Mouse (Mus musculus) retina, adult 2 months (tissue): ENCODE data around the gene Gm49711.

ENCODE experiments used
- DNase-seq: peaks from one replicate; pipeline ENCODE4 v3.0.0-alpha.2; 2012; ENCODE audit warnings: low read depth, low spot score

The Gm49711 gene

GRCm38 (mm10) chr16:92120899-92121531 lies 62.9 kb downstream of the Gm49711 start:
- no peak for DNase-seq

- no peak for DNase-seq
Observed at GRCm38 (mm10) chr16:92127226-92127625, 69.1 kb downstream of the Gm49711 start.

- no peak for DNase-seq
Observed at GRCm38 (mm10) chr16:92127666-92128065, 69.5 kb downstream of the Gm49711 start.

- DNase-seq = no peak
Observed at GRCm38 (mm10) chr16:92129843-92130242, 71.7 kb downstream of the Gm49711 start.

GRCm38 (mm10) chr16:92132511-92132910 lies 74.4 kb downstream of the Gm49711 start:
- DNase-seq = no peak

GRCm38 (mm10) chr16:92134148-92134764 lies 76.1 kb downstream of the Gm49711 start:
- DNase-seq = no peak

GRCm38 (mm10) chr16:92136275-92136674 lies 78.2 kb downstream of the Gm49711 start:
- DNase-seq = no peak

- no peak for DNase-seq
Observed at GRCm38 (mm10) chr16:92139386-92140261, 81.5 kb downstream of the Gm49711 start.

- no peak for DNase-seq
Observed at GRCm38 (mm10) chr16:92140328-92140727, 82.2 kb downstream of the Gm49711 start.

- no peak for DNase-seq
Observed at GRCm38 (mm10) chr16:92141021-92141420, 82.9 kb downstream of the Gm49711 start.

- no peak for DNase-seq
Observed at GRCm38 (mm10) chr16:92142426-92143012, 84.4 kb downstream of the Gm49711 start.

- DNase-seq = no peak
Observed at GRCm38 (mm10) chr16:92147631-92148366, 89.7 kb downstream of the Gm49711 start.

- no peak for DNase-seq
Observed at GRCm38 (mm10) chr16:92148367-92148728, 90.2 kb downstream of the Gm49711 start.

GRCm38 (mm10) chr16:92150975-92151374 lies 92.9 kb downstream of the Gm49711 start:
- DNase-seq = no peak

GRCm38 (mm10) chr16:92158021-92158455 lies 99.9 kb downstream of the Gm49711 start:
- DNase-seq = no peak

GRCm38 (mm10) chr16:92158461-92159091 lies 100.5 kb downstream of the Gm49711 start:
- DNase-seq = peak; percentile 13

GRCm38 (mm10) chr16:92159114-92159513 lies 101.0 kb downstream of the Gm49711 start:
- DNase-seq = no peak

GRCm38 (mm10) chr16:92162289-92162688 lies 104.2 kb downstream of the Gm49711 start:
- no peak for DNase-seq

GRCm38 (mm10) chr16:92163545-92163944 lies 105.4 kb downstream of the Gm49711 start:
- DNase-seq = no peak

GRCm38 (mm10) chr16:92176052-92176451 lies 117.9 kb downstream of the Gm49711 start:
- DNase-seq = no peak

GRCm38 (mm10) chr16:92177718-92178117 lies 119.6 kb downstream of the Gm49711 start:
- DNase-seq = no peak
